Mouse (Mus musculus): ENCODE results near the gene Cramp1l. TPM values are rescaled to one million over a fixed set of nuclear protein-coding genes. Genes with fewer than 3 reads are reported as not detected.
A peak's percentile ranks its signal among the peaks of the same experiment; 100 is the strongest.
"Not testable (repeated sequence)": the region's sequence is repeated elsewhere in the genome, so short reads cannot be mapped to it uniquely, and the experiment has no call there.

Cramp1l gene
- total RNA-seq, 4 experiments from 2014 or later, result 25.2 to 28.6 (median 26.7) TPM

GRCm38 (mm10) chr17:24959371-24959770 is 56.2 kb downstream of the Cramp1l start:
- no peak for DNase-seq (ENCODE audit: low spot score in 2 of 2)

- no peak for DNase-seq (ENCODE audit: low spot score in 2 of 2)
Measured at GRCm38 (mm10) chr17:24953291-24953690, 62.3 kb downstream of the Cramp1l start.

- no peak for DNase-seq (ENCODE audit: low spot score in 2 of 2)
Measured at GRCm38 (mm10) chr17:24950671-24951070, 64.9 kb downstream of the Cramp1l start.

- DNase-seq (ENCODE audit: low spot score in 2 of 2), result no peak
Measured at GRCm38 (mm10) chr17:24948204-24948603, 67.4 kb downstream of the Cramp1l start.

- not testable (repeated sequence) for DNase-seq (ENCODE audit: low spot score in 2 of 2)
Measured at GRCm38 (mm10) chr17:24943589-24943988, 72.0 kb downstream of the Cramp1l start.

- peak in 1 of 2 experiments; percentile 14 for DNase-seq (ENCODE audit: low spot score in 2 of 2)
Measured at GRCm38 (mm10) chr17:24943036-24943435, 72.6 kb downstream of the Cramp1l start.

GRCm38 (mm10) chr17:24942453-24942852 is 73.1 kb downstream of the Cramp1l start:
- DNase-seq (ENCODE audit: low spot score in 2 of 2), result peak in 1 of 2 experiments; percentile 34

GRCm38 (mm10) chr17:24937266-24937665 is 78.3 kb downstream of the Cramp1l start:
- no peak for DNase-seq (ENCODE audit: low spot score in 2 of 2)

- peak; percentile 91 to 95 for DNase-seq (ENCODE audit: low spot score in 2 of 2)
Measured at GRCm38 (mm10) chr17:24936259-24937237, 79.0 kb downstream of the Cramp1l start, which contains the start of gene Mapk8ip3. Gene Mapk8ip3 (minus strand): TSS chr17:24936977.

GRCm38 (mm10) chr17:24935666-24936065 is 79.9 kb downstream of the Cramp1l start:
- DNase-seq (ENCODE audit: low spot score in 2 of 2), result no peak

- DNase-seq (ENCODE audit: low spot score in 2 of 2), result no peak
Measured at GRCm38 (mm10) chr17:24934926-24935325, 80.7 kb downstream of the Cramp1l start.

- DNase-seq (ENCODE audit: low spot score in 2 of 2), result no peak
Measured at GRCm38 (mm10) chr17:24933163-24933562, 82.4 kb downstream of the Cramp1l start.

- no peak for DNase-seq (ENCODE audit: low spot score in 2 of 2)
Measured at GRCm38 (mm10) chr17:24932431-24932830, 83.2 kb downstream of the Cramp1l start.

GRCm38 (mm10) chr17:24929506-24929905 is 86.1 kb downstream of the Cramp1l start:
- no peak for DNase-seq (ENCODE audit: low spot score in 2 of 2)

- no peak for DNase-seq (ENCODE audit: low spot score in 2 of 2)
Measured at GRCm38 (mm10) chr17:24923246-24923645, 92.3 kb downstream of the Cramp1l start.

- no peak for DNase-seq (ENCODE audit: low spot score in 2 of 2)
Measured at GRCm38 (mm10) chr17:24913984-24914383, 101.6 kb downstream of the Cramp1l start.

Other genes with a start within 250 kb of the Cramp1l start
- not detected for gene Meiob, start 211.5 kb downstream of the Cramp1l start, total RNA-seq (2022)
- gene Hagh, start 175.6 kb downstream of the Cramp1l start, total RNA-seq (2022), result 100 to 1,000 TPM; 121 to 133 (median 126) TPM
- gene Fahd1, start 165.4 kb downstream of the Cramp1l start, total RNA-seq (2022), result 10 to 100 TPM; 18.5 to 21.1 (median 20.6) TPM
- gene Igfals, start 149.8 kb downstream of the Cramp1l start, total RNA-seq (2022), result not detected
- 10 to 100 TPM; 32.1 to 36.8 (median 33.3) TPM for gene Nubp2, start 129.4 kb downstream of the Cramp1l start, total RNA-seq (2022)
- 10 to 100 TPM; 40.6 to 45.3 (median 41.8) TPM for gene Spsb3, start 129.1 kb downstream of the Cramp1l start, total RNA-seq (2022)
- gene Eme2, start 120.7 kb downstream of the Cramp1l start, total RNA-seq (2022), result 10 to 100 TPM; 54.6 to 64.3 (median 62.0) TPM
- gene Mrps34, start 120.7 kb downstream of the Cramp1l start, total RNA-seq (2022), result 10 to 100 TPM; 63.3 to 78.7 (median 73.4) TPM
- gene Nme3, start 119.3 kb downstream of the Cramp1l start, total RNA-seq (2022), result 10 to 100 TPM; 50.9 to 64.2 (median 51.9) TPM
- 100 to 1,000 TPM; 384 to 435 (median 406) TPM for gene Mapk8ip3, start 78.8 kb downstream of the Cramp1l start, total RNA-seq (2022)
- gene Jpt2, start 55.1 kb downstream of the Cramp1l start, total RNA-seq (2022), result 1 to 10 TPM; 5.5 to 8.8 (median 7.9) TPM
- 10 to 100 TPM; 22.1 to 25.1 (median 23.5) TPM for gene Ift140, start 297 bp upstream of the Cramp1l start, total RNA-seq (2022)
- 1 to 10 TPM; 7.4 to 9.3 (median 8.1) TPM for gene Tmem204, start 67.8 kb upstream of the Cramp1l start, total RNA-seq (2022)
- 10 to 100 TPM; 32.8 to 38.7 (median 36.8) TPM for gene Telo2, start 100.2 kb upstream of the Cramp1l start, total RNA-seq (2022)
- 1 to 10 TPM in 3 of 4 experiments, under 1 TPM in 1; 0.89 to 3.9 (median 1.8) TPM for gene Ptx4, start 105.0 kb upstream of the Cramp1l start, total RNA-seq (2022)
- gene Clcn7, start 117.6 kb upstream of the Cramp1l start, total RNA-seq (2022), result 10 to 100 TPM; 54.7 to 61.5 (median 58.9) TPM
- gene Ccdc154, start 146.7 kb upstream of the Cramp1l start, total RNA-seq (2022), result under 1 TPM in 1 of 4 experiments, not detected in 3; 0.18 TPM
- gene Gm38655, start 159.7 kb upstream of the Cramp1l start, total RNA-seq (2022), result not detected
- 10 to 100 TPM; 19.7 to 21.1 (median 20.8) TPM for gene BC003965, start 168.8 kb upstream of the Cramp1l start, total RNA-seq (2022)
- gene Unkl, start 172.6 kb upstream of the Cramp1l start, total RNA-seq (2022), result 10 to 100 TPM; 36.0 to 42.6 (median 39.6) TPM
- gene Gnptg, start 224.3 kb upstream of the Cramp1l start, total RNA-seq (2022), result 10 to 100 TPM; 70.8 to 79.1 (median 76.3) TPM
- 10 to 100 TPM; 22.9 to 28.4 (median 24.9) TPM for gene Tsr3, start 224.4 kb upstream of the Cramp1l start, total RNA-seq (2022)
- 10 to 100 TPM in 3 of 4 experiments, 1 to 10 TPM in 1; 9.6 to 16.7 (median 11.0) TPM for gene Baiap3, start 240.6 kb upstream of the Cramp1l start, total RNA-seq (2022)

Measured in layer of hippocampus, adult 8-10 months (tissue).